Mouse (Mus musculus): ENCODE data around the gene Med29. TPM values are rescaled to one million over a fixed set of nuclear protein-coding genes. Genes with fewer than 3 reads are reported as not detected.

The Med29 gene
- polyA plus RNA-seq, 1 experiment from 2014 or later: 47.2 TPM

- 80% methylated on average over 7 of the region's 7 CpGs for WGBS
- Histone ChIP-seq H3K27me3 (replicated peaks; ENCODE audit: control insufficient read depth, insufficient read depth, low read length) (no peaks in the 10 kb centered on the region), H3K4me2 (ENCODE audit: low read length) (no peak overlapping the region), H3K4me1 (ENCODE audit: control insufficient read depth, insufficient read depth, low read depth, low read length) (peaks cover 39% of the 10 kb centered on the region), H3K9ac (ENCODE audit: low read depth, low read length) (no peak overlapping the region), H3K9me3 (ENCODE audit: control insufficient read depth, low read length) (no peaks in the 10 kb centered on the region), H3K36me3 (ENCODE audit: control insufficient read depth, insufficient read depth, low read length) (no peaks in the 10 kb centered on the region), H3K4me3 (ENCODE audit: low read length) (no peak overlapping the region), H3K27ac (ENCODE audit: low read depth, low read length) (0 out of 2 replicates have a peak overlapping the region, but pooled peaks have one; percentile 39)
- ATAC-seq: no peak
These were observed 18.5 kb downstream of the Med29 start for GRCm38 (mm10) chr7:28373891-28374495.

GRCm38 (mm10) chr7:28373131-28373581 lies 19.4 kb downstream of the Med29 start:
- peak overlapping the region; percentile 43; the same call in 1 of the 2 replicates for H3K9ac ChIP-seq (ENCODE audit: low read depth, low read length)
- peaks cover 33% of the 10 kb centered on the region for H3K4me1 ChIP-seq (ENCODE audit: control insufficient read depth, insufficient read depth, low read depth, low read length)
- under 1% methylated on average over 9 of the region's 9 CpGs for whole genome bisulfite sequencing
- H3K9me3 ChIP-seq (ENCODE audit: control insufficient read depth, low read length): no peaks in the 10 kb centered on the region
- H3K4me3 ChIP-seq (ENCODE audit: low read length): peak overlapping the region; percentile 57
- H3K4me2 ChIP-seq (ENCODE audit: low read length): peak overlapping the region; percentile 74
- no peaks in the 10 kb centered on the region for H3K27me3 ChIP-seq (replicated peaks; ENCODE audit: control insufficient read depth, insufficient read depth, low read length)
- ATAC-seq: peak; percentile 31
- peak overlapping the region; percentile 88 for H3K27ac ChIP-seq (ENCODE audit: low read depth, low read length)
- H3K36me3 ChIP-seq (ENCODE audit: control insufficient read depth, insufficient read depth, low read length): no peaks in the 10 kb centered on the region

GRCm38 (mm10) chr7:28372251-28373108 lies 20.0 kb downstream of the Med29 start, which contains the start of gene Plekhg2:
Gene Plekhg2 (minus strand): TSS chr7:28372599.
- WGBS: under 1% methylated on average over 54 of the region's 66 CpGs
- Histone ChIP-seq H3K9ac (ENCODE audit: low read depth, low read length) (peak within 1 kb of the TSS; percentile 73), H3K27ac (ENCODE audit: low read depth, low read length) (peak within 1 kb of the TSS; percentile 88), H3K4me2 (ENCODE audit: low read length) (peak within 1 kb of the TSS; percentile 74), H3K9me3 (ENCODE audit: control insufficient read depth, low read length) (no peaks in the 10 kb centered on the region), H3K27me3 (replicated peaks; ENCODE audit: control insufficient read depth, insufficient read depth, low read length) (no peaks in the 10 kb centered on the region), H3K4me3 (ENCODE audit: low read length) (peak within 1 kb of the TSS; percentile 57), H3K4me1 (ENCODE audit: control insufficient read depth, insufficient read depth, low read depth, low read length) (peaks cover 28% of the 10 kb centered on the region), H3K36me3 (ENCODE audit: control insufficient read depth, insufficient read depth, low read length) (no peaks in the 10 kb centered on the region)
- ATAC-seq: peak; percentile 91

GRCm38 (mm10) chr7:28371514-28371989 lies 21.0 kb downstream of the Med29 start:
- Histone ChIP-seq H3K4me3 (ENCODE audit: low read length) (peak overlapping the region; percentile 57), H3K4me1 (ENCODE audit: control insufficient read depth, insufficient read depth, low read depth, low read length) (peaks cover 27% of the 10 kb centered on the region), H3K9ac (ENCODE audit: low read depth, low read length) (peak overlapping the region; percentile 73), H3K27me3 (replicated peaks; ENCODE audit: control insufficient read depth, insufficient read depth, low read length) (no peaks in the 10 kb centered on the region), H3K9me3 (ENCODE audit: control insufficient read depth, low read length) (no peaks in the 10 kb centered on the region), H3K4me2 (ENCODE audit: low read length) (peak overlapping the region; percentile 74), H3K36me3 (ENCODE audit: control insufficient read depth, insufficient read depth, low read length) (0 out of 2 replicates have a peak, but pooled peaks cover 4% of the 10 kb centered on the region), H3K27ac (ENCODE audit: low read depth, low read length) (peak overlapping the region; percentile 88)
- ATAC-seq: no peak
- WGBS: under 1% methylated on average over 34 of the region's 43 CpGs

- Histone ChIP-seq H3K27me3 (replicated peaks; ENCODE audit: control insufficient read depth, insufficient read depth, low read length) (no peaks in the 10 kb centered on the region), H3K4me3 (ENCODE audit: low read length) (peak overlapping the region; percentile 57), H3K9ac (ENCODE audit: low read depth, low read length) (peak overlapping the region; percentile 73), H3K36me3 (ENCODE audit: control insufficient read depth, insufficient read depth, low read length) (0 out of 2 replicates have a peak, but pooled peaks cover 4% of the 10 kb centered on the region), H3K4me2 (ENCODE audit: low read length) (peak overlapping the region; percentile 74), H3K9me3 (ENCODE audit: control insufficient read depth, low read length) (no peaks in the 10 kb centered on the region), H3K4me1 (ENCODE audit: control insufficient read depth, insufficient read depth, low read depth, low read length) (peaks cover 22% of the 10 kb centered on the region), H3K27ac (ENCODE audit: low read depth, low read length) (peak overlapping the region; percentile 88)
- 7% methylated on average over 11 of the region's 11 CpGs for WGBS
- ATAC-seq: no peak
These were observed 21.5 kb downstream of the Med29 start for GRCm38 (mm10) chr7:28370977-28371513.

GRCm38 (mm10) chr7:28370051-28370450 lies 22.5 kb downstream of the Med29 start:
- H3K27me3 ChIP-seq (replicated peaks; ENCODE audit: control insufficient read depth, insufficient read depth, low read length): no peaks in the 10 kb centered on the region
- 0 out of 2 replicates have a peak, but pooled peaks cover 4% of the 10 kb centered on the region for H3K36me3 ChIP-seq (ENCODE audit: control insufficient read depth, insufficient read depth, low read length)
- no peaks in the 10 kb centered on the region for H3K9me3 ChIP-seq (ENCODE audit: control insufficient read depth, low read length)
- no peak overlapping the region for H3K27ac ChIP-seq (ENCODE audit: low read depth, low read length)
- H3K4me2 ChIP-seq (ENCODE audit: low read length): peak overlapping the region; percentile 74
- 91% methylated on average over 14 of the region's 14 CpGs for WGBS
- no peak for ATAC-seq
- no peak overlapping the region; the same call in 1 of the 2 replicates for H3K9ac ChIP-seq (ENCODE audit: low read depth, low read length)
- peaks cover 16% of the 10 kb centered on the region for H3K4me1 ChIP-seq (ENCODE audit: control insufficient read depth, insufficient read depth, low read depth, low read length)
- H3K4me3 ChIP-seq (ENCODE audit: low read length): no peak overlapping the region

GRCm38 (mm10) chr7:28368276-28368920 lies 24.1 kb downstream of the Med29 start:
- Histone ChIP-seq H3K27ac (ENCODE audit: low read depth, low read length) (no peak overlapping the region), H3K4me2 (ENCODE audit: low read length) (no peak overlapping the region), H3K9ac (ENCODE audit: low read depth, low read length) (no peak overlapping the region), H3K4me1 (ENCODE audit: control insufficient read depth, insufficient read depth, low read depth, low read length) (peaks cover 16% of the 10 kb centered on the region), H3K27me3 (replicated peaks; ENCODE audit: control insufficient read depth, insufficient read depth, low read length) (no peaks in the 10 kb centered on the region), H3K36me3 (ENCODE audit: control insufficient read depth, insufficient read depth, low read length) (0 out of 2 replicates have a peak, but pooled peaks cover 10% of the 10 kb centered on the region), H3K4me3 (ENCODE audit: low read length) (no peak overlapping the region), H3K9me3 (ENCODE audit: control insufficient read depth, low read length) (no peaks in the 10 kb centered on the region)
- no peak for ATAC-seq
- WGBS: 90% methylated on average over 14 of the region's 16 CpGs

- Histone ChIP-seq H3K4me1 (ENCODE audit: control insufficient read depth, insufficient read depth, low read depth, low read length) (peaks cover 16% of the 10 kb centered on the region), H3K4me2 (ENCODE audit: low read length) (no peak overlapping the region), H3K27ac (ENCODE audit: low read depth, low read length) (no peak overlapping the region), H3K9me3 (ENCODE audit: control insufficient read depth, low read length) (no peaks in the 10 kb centered on the region), H3K27me3 (replicated peaks; ENCODE audit: control insufficient read depth, insufficient read depth, low read length) (no peaks in the 10 kb centered on the region), H3K36me3 (ENCODE audit: control insufficient read depth, insufficient read depth, low read length) (0 out of 2 replicates have a peak, but pooled peaks cover 10% of the 10 kb centered on the region), H3K9ac (ENCODE audit: low read depth, low read length) (no peak overlapping the region), H3K4me3 (ENCODE audit: low read length) (no peak overlapping the region)
- no peak for ATAC-seq
- WGBS: 87% methylated on average over 16 of the region's 16 CpGs
These were observed 24.7 kb downstream of the Med29 start for GRCm38 (mm10) chr7:28367663-28368275.
